Mouse (Mus musculus) lung, embryonic 15.5 days (tissue): ENCODE measurements around the gene Dok3. TPM values are rescaled to one million over a fixed set of nuclear protein-coding genes. Genes with fewer than 3 reads are reported as not detected.

Experiments
- ATAC-seq: fragments of 200-750 bp; cut with Nextera tagmentation; 2 replicates; pipeline ENCODE4 v1.8.0; 2017; ENCODE audit warnings: moderate number of reproducible peaks, borderline replicate concordance; ENCODE audit not compliant: low FRiP score, low TSS enrichment; ENCODE audit errors: extremely low read depth
- H3K27ac ChIP-seq: fragments of 300-500 bp; sonication (generic); 2 replicates; pipeline ENCODE4 v1.5.1; 2015; ENCODE audit warnings: moderate library complexity, mild to moderate bottlenecking, inconsistent platforms
- H3K27me3 ChIP-seq: fragments of 300-500 bp; sonication (generic); 2 replicates; pipeline ENCODE4 v1.6.1; 2015; ENCODE audit warnings: inconsistent platforms
- H3K36me3 ChIP-seq: fragments of 300-500 bp; sonication (generic); 2 replicates; pipeline ENCODE4 v1.6.1; 2015; ENCODE audit warnings: inconsistent platforms
- H3K4me1 ChIP-seq: fragments of 300-500 bp; sonication (generic); 2 replicates; pipeline ENCODE4 v1.6.1; 2015; ENCODE audit warnings: inconsistent platforms
- H3K4me2 ChIP-seq: fragments of 300-500 bp; sonication (generic); 2 replicates; pipeline ENCODE4 v1.6.1; 2015; ENCODE audit warnings: inconsistent platforms, mild to moderate bottlenecking, moderate library complexity
- H3K4me3 ChIP-seq: fragments of 300-500 bp; sonication (generic); 2 replicates; pipeline ENCODE4 v1.5.1; 2015; ENCODE audit warnings: mild to moderate bottlenecking, inconsistent platforms
- H3K9ac ChIP-seq: fragments of 300-500 bp; sonication (generic); 2 replicates; pipeline ENCODE4 v1.6.1; 2015; ENCODE audit warnings: inconsistent platforms
- H3K9me3 ChIP-seq: fragments of 300-500 bp; sonication (generic); 2 replicates; pipeline ENCODE4 v1.6.1; 2016; ENCODE audit warnings: inconsistent platforms
- WGBS: fragments of 180-500 bp; shearing (Covaris S2); methylation state at CpG from one replicate; pipeline ENCODE4 v1.1.7; 2015; 5-methylcytosine and 5-hydroxymethylcytosine counted together
- polyA plus RNA-seq: library from polyadenylated mRNA; unstranded; fragments of >200 nt; fragmentation: Nextera tagmentation; extraction: Ambion mirVana; gene quantifications from 2 replicates; pipeline ENCODE4 v1.2.1, GENCODE M21; 2015

Gene Dok3
- polyA plus RNA-seq, 1 experiment from 2014 or later, result 3.1 TPM

DNA sequence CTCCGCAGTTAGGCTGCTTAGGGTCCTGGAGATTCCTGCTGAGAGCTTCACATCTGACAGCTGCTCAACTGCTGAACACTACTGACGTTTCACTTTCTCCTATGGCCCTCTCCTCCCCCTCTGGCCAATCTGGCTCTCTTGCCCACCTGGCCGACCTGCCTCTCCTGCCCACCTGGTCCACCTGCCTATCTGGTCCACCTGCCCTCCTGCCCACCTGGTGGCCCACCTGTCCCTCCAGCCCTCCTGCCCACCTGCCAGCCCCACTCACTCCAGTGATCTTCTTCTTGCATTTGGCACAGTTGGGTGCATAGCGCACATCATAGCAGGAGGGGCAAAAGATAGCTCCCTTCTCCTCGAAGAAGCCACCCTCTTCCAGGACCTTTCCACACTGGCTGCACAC is 24.7 kb downstream of the Dok3 start:
- Histone ChIP-seq H3K9me3 (no peaks in the 10 kb centered on the region), H3K27me3 (peaks cover 7% of the 10 kb centered on the region; the same call in 1 of the 2 replicates), H3K36me3 (peaks cover 85% of the 10 kb centered on the region), H3K4me1 (peaks cover 10% of the 10 kb centered on the region; the same call in 1 of the 2 replicates), H3K9ac (no peak overlapping the region), H3K27ac (no peak overlapping the region), H3K4me3 (no peak overlapping the region), H3K4me2 (no peak overlapping the region)
- ATAC-seq, result no peak
- WGBS, result 83% methylated on average over 5 of the region's 5 CpGs

GRCm38 (mm10) chr13:55502405-55502804 is 26.7 kb downstream of the Dok3 start:
- Histone ChIP-seq H3K4me3 (no peak overlapping the region), H3K27me3 (peaks cover 11% of the 10 kb centered on the region; the same call in 1 of the 2 replicates), H3K9ac (no peak overlapping the region), H3K36me3 (peaks cover 73% of the 10 kb centered on the region), H3K4me1 (peaks cover 10% of the 10 kb centered on the region; the same call in 1 of the 2 replicates), H3K9me3 (no peaks in the 10 kb centered on the region), H3K27ac (no peak overlapping the region), H3K4me2 (no peak overlapping the region)
- ATAC-seq, result no peak
- WGBS, result 88% methylated on average over 8 of the region's 8 CpGs

DNA sequence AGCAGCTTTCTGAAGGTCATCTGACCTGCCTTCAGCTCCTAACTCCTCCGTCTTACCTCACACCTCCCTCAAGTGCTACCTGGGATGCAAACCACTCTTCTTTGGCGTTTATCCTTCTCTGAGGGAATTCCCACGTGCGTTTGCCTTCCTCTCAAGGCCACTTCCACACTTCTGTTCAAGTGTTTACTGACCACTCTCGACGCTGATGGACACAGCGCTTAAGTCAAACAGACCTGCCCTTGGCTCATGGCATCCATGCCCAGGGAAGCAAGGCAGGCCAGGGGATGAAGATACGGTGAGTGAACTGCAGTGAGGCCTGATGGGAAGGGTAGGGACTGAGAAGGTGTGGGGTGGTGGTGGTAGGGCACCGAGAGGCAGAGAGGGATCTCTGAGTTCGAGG is 28.5 kb downstream of the Dok3 start:
- Histone ChIP-seq H3K4me3 (no peak overlapping the region), H3K9me3 (no peaks in the 10 kb centered on the region), H3K9ac (no peak overlapping the region), H3K36me3 (peaks cover 57% of the 10 kb centered on the region), H3K27me3 (peaks cover 11% of the 10 kb centered on the region; the same call in 1 of the 2 replicates), H3K27ac (no peak overlapping the region), H3K4me2 (no peak overlapping the region), H3K4me1 (peaks cover 19% of the 10 kb centered on the region; the same call in 1 of the 2 replicates)
- 56% methylated on average over 10 of the region's 10 CpGs for WGBS
- no peak for ATAC-seq

DNA sequence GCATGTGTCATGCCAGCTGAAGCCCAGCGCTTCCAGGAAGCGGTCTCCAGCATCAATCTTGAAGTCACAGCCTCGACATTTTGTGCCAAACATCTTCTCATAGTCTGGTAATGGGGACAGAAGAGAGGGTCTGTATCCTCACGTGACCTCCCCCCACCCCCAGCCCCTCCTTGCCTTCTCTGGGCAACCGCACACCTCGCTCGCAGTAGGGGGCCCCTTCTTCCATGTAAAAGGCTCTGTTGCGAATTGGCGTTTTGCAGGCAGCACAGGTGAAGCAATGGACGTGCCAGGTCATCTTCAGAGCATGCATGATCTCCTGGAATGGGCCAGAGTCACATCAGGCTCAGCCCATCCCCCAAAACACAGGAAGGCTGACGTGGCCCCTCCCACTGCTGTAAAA is 30.2 kb downstream of the Dok3 start:
- H3K9me3 ChIP-seq, result no peaks in the 10 kb centered on the region
- 57% methylated on average over 11 of the region's 11 CpGs for WGBS
- peaks cover 11% of the 10 kb centered on the region; the same call in 1 of the 2 replicates for H3K27me3 ChIP-seq
- no peak overlapping the region for H3K4me2 ChIP-seq
- no peak overlapping the region for H3K4me3 ChIP-seq
- ATAC-seq, result no peak
- H3K9ac ChIP-seq, result no peak overlapping the region
- no peak overlapping the region for H3K27ac ChIP-seq
- peaks cover 31% of the 10 kb centered on the region for H3K4me1 ChIP-seq
- peaks cover 40% of the 10 kb centered on the region for H3K36me3 ChIP-seq

GRCm38 (mm10) chr13:55496661-55497060 is 32.4 kb downstream of the Dok3 start:
- Histone ChIP-seq H3K27ac (no peak overlapping the region), H3K27me3 (peaks cover 16% of the 10 kb centered on the region; the same call in 1 of the 2 replicates), H3K9me3 (no peaks in the 10 kb centered on the region), H3K9ac (no peak overlapping the region), H3K4me2 (no peak overlapping the region), H3K4me1 (peaks cover 31% of the 10 kb centered on the region), H3K4me3 (no peak overlapping the region), H3K36me3 (peaks cover 20% of the 10 kb centered on the region)
- 79% methylated on average over 6 of the region's 6 CpGs for whole genome bisulfite sequencing
- no peak for ATAC-seq

DNA sequence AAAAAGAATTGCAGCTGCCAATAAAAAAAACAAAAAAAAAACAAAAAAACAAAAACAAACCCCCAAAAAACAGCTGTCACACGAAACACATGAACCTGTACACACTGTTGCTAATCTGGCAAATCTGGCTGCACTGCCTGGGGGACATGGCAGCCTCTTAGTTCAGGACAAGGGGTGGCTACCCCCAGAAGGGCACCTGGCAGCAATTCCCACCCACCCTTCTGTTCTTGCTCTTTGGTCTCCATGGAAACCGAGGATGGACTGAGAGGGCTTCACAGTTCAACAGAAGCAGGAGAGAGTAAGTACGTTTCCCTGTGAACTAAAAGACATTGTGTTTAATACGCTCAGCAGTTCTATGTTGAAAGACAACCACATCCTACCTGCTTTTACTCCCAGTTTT is 33.4 kb downstream of the Dok3 start:
- ATAC-seq, result no peak
- H3K9ac ChIP-seq, result no peak overlapping the region
- H3K4me3 ChIP-seq, result no peak overlapping the region
- no peak overlapping the region for H3K27ac ChIP-seq
- no peak overlapping the region for H3K4me2 ChIP-seq
- H3K4me1 ChIP-seq, result peaks cover 30% of the 10 kb centered on the region
- no peaks in the 10 kb centered on the region for H3K9me3 ChIP-seq
- 35% methylated on average over 4 of the region's 4 CpGs for WGBS
- peaks cover 15% of the 10 kb centered on the region for H3K36me3 ChIP-seq
- H3K27me3 ChIP-seq, result peaks cover 16% of the 10 kb centered on the region; the same call in 1 of the 2 replicates

- Histone ChIP-seq H3K4me3 (no peak overlapping the region), H3K4me1 (peaks cover 24% of the 10 kb centered on the region), H3K9ac (no peak overlapping the region), H3K4me2 (no peak overlapping the region), H3K9me3 (no peaks in the 10 kb centered on the region), H3K27ac (no peak overlapping the region), H3K27me3 (peaks cover 16% of the 10 kb centered on the region; the same call in 1 of the 2 replicates), H3K36me3 (peaks cover 12% of the 10 kb centered on the region)
- WGBS, result 16% methylated on average over 18 of the region's 18 CpGs
- ATAC-seq, result peak; percentile 50
Measured at GRCm38 (mm10) chr13:55494883-55495621, 34.0 kb downstream of the Dok3 start.

DNA sequence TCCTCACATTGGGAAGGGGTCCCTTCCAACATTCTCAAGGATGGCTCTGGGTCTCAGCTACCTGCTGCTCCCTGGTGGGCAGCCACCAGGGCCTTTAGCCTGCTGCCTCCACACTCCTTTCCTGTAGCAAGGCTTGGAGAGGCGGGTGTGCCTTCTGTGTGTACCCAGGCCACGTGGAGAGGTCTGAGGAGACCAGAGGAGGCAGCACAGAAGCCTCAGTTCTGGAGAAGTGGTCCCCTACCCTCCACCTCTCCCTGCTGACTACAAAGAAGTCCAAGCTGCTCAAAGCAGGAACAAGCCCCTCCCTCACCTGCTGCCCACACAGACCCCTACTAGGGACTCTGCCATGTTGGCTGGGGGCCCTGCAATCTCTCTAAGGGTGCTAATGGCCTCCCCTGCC is 34.8 kb downstream of the Dok3 start:
- peaks cover 14% of the 10 kb centered on the region; the same call in 1 of the 2 replicates for H3K27me3 ChIP-seq
- peaks cover 8% of the 10 kb centered on the region for H3K36me3 ChIP-seq
- no peak overlapping the region for H3K9ac ChIP-seq
- H3K9me3 ChIP-seq, result no peaks in the 10 kb centered on the region
- H3K27ac ChIP-seq, result no peak overlapping the region
- peak; percentile 20; the same call in 1 of the 2 replicates for ATAC-seq
- H3K4me3 ChIP-seq, result no peak overlapping the region
- WGBS, result 13% methylated on average over 2 of the region's 2 CpGs
- H3K4me1 ChIP-seq, result peaks cover 21% of the 10 kb centered on the region
- no peak overlapping the region for H3K4me2 ChIP-seq

GRCm38 (mm10) chr13:55487578-55488498 is 41.3 kb downstream of the Dok3 start, which contains the start of gene Dbn1:
Gene Dbn1 (minus strand): TSS chr13:55488111.
- peak within 1 kb of the TSS; percentile 93 for H3K4me2 ChIP-seq
- H3K27ac ChIP-seq, result peak within 1 kb of the TSS; percentile 87
- peak within 1 kb of the TSS; percentile 95 for H3K9ac ChIP-seq
- no peaks in the 10 kb centered on the region for H3K9me3 ChIP-seq
- peaks cover 44% of the 10 kb centered on the region for H3K4me1 ChIP-seq
- peak; percentile 80 for ATAC-seq
- H3K27me3 ChIP-seq, result peaks cover 9% of the 10 kb centered on the region; the same call in 1 of the 2 replicates
- 2% methylated on average over 67 of the region's 83 CpGs for WGBS
- H3K4me3 ChIP-seq, result peak within 1 kb of the TSS; percentile 97
- H3K36me3 ChIP-seq, result no peaks in the 10 kb centered on the region

GRCm38 (mm10) chr13:55486916-55487577 is 42.0 kb downstream of the Dok3 start:
- peak overlapping the region; percentile 97 for H3K4me3 ChIP-seq
- peaks cover 50% of the 10 kb centered on the region for H3K4me1 ChIP-seq
- peak overlapping the region; percentile 95 for H3K9ac ChIP-seq
- no peaks in the 10 kb centered on the region for H3K9me3 ChIP-seq
- H3K27me3 ChIP-seq, result peaks cover 3% of the 10 kb centered on the region; the same call in 1 of the 2 replicates
- peaks cover 2% of the 10 kb centered on the region; the same call in 1 of the 2 replicates for H3K36me3 ChIP-seq
- WGBS, result 2% methylated on average over 27 of the region's 29 CpGs
- H3K27ac ChIP-seq, result peak overlapping the region; percentile 87
- ATAC-seq, result peak; percentile 61
- peak overlapping the region; percentile 93 for H3K4me2 ChIP-seq
